In the genomic region with DNA sequence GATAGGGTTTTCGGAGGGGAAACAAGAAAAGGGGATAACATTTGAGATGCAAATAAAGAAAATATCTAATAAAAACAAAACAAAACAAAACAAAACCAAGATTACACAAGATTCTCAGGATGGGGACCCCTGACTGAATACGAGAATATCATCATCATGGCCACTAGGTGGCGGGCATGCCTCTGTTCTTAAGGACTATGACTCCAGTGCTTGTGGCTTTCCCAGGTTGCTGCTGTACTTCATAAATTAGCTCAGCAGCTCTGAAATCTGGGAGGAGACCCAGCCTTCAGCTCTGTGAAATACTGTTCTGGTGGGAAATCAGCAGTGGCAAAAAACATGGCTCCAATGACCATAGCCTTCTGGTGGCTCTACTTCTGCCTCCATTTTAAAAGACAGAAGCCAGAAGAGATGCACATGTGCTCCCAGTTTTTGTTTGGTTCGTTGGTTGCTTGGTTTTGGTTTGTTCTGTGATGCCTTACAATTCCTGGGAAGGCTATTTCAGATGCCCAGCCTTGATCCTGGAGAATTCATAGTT, we compare ENCODE assay signal across 8 mouse cellular contexts. TPM values are rescaled to one million over a fixed set of nuclear protein-coding genes. Genes with fewer than 3 reads are reported as not detected.
DNase-seq lines count a peak whose midpoint lies in the region; ATAC-seq and TF ChIP-seq lines count a peak whose summit lies in the region.

No protein-coding gene starts in this region.

- H3K9ac ChIP-seq in embryonic facial prominence, embryonic 14.5 days (ENCODE audit: low read depth, low read length), result no peak overlapping the region
- H3K9ac ChIP-seq in heart, embryonic 12.5 days, result no peak overlapping the region
- no peak overlapping the region for H3K9ac ChIP-seq in liver, adult 2 months (ENCODE audit: low read depth, low read length)

- no peaks in the 10 kb centered on the region for H3K9me3 ChIP-seq in embryonic facial prominence, embryonic 14.5 days (ENCODE audit: control insufficient read depth, low read length)
- no peaks in the 10 kb centered on the region for H3K9me3 ChIP-seq in heart, embryonic 12.5 days (replicated peaks)

- no peak overlapping the region for H3K27ac ChIP-seq in bone marrow, adult 2 months (ENCODE audit: control insufficient read depth, insufficient read depth, low read depth, low read length, poor library complexity)
- H3K27ac ChIP-seq in embryonic facial prominence, embryonic 14.5 days (replicated peaks; ENCODE audit: low read depth, low read length), result no peak overlapping the region
- no peak overlapping the region for H3K27ac ChIP-seq in heart, embryonic 12.5 days (ENCODE audit: poor library complexity, severe bottlenecking)
- H3K27ac ChIP-seq in liver, adult 2 months (replicated peaks; ENCODE audit: insufficient read depth, low read depth, low read length), result no peak overlapping the region

- H3K4me3 ChIP-seq in bone marrow, adult 2 months (replicated peaks; ENCODE audit: control insufficient read depth, low read depth, low read length), result no peak overlapping the region
- H3K4me3 ChIP-seq in embryonic facial prominence, embryonic 14.5 days (ENCODE audit: low read depth, low read length), result no peak overlapping the region
- H3K4me3 ChIP-seq in heart, embryonic 12.5 days, result no peak overlapping the region
- H3K4me3 ChIP-seq in liver, adult 2 months (ENCODE audit: insufficient read depth, low read depth, low read length), result no peak overlapping the region

- no peaks in the 10 kb centered on the region for H3K79me2 ChIP-seq in liver, adult 2 months (ENCODE audit: control insufficient read depth, insufficient read depth, low read length)

- peak; percentile 80; the same call in 1 of the 2 replicates for ATAC-seq in embryonic facial prominence, embryonic 14.5 days (ENCODE audit: low read depth)
- ATAC-seq in heart, embryonic 12.5 days (ENCODE audit: insufficient number of reproducible peaks, low FRiP score), result peak; percentile 49; the same call in 1 of the 2 replicates

- H3K4me1 ChIP-seq in bone marrow, adult 2 months (ENCODE audit: control insufficient read depth, insufficient read depth, low read length), result no peaks in the 10 kb centered on the region; the same call in 1 of the 2 replicates
- H3K4me1 ChIP-seq in embryonic facial prominence, embryonic 14.5 days (ENCODE audit: control insufficient read depth, insufficient read depth, low read length), result no peaks in the 10 kb centered on the region
- peaks cover 4% of the 10 kb centered on the region; the same call in 1 of the 2 replicates for H3K4me1 ChIP-seq in heart, embryonic 12.5 days (replicated peaks)
- H3K4me1 ChIP-seq in liver, adult 2 months (ENCODE audit: control insufficient read depth, insufficient read depth, low read length), result no peaks in the 10 kb centered on the region

- DNase-seq in CD4-positive, CD25-positive, alpha-beta regulatory T cell, adult 2 months (ENCODE audit: low read depth, low spot score), result peak; percentile 80
- DNase-seq in embryonic facial prominence, embryonic 14.5 days (ENCODE audit: low spot score), result peak; percentile 90
- peak; percentile 88 for DNase-seq in kidney, postnatal 10 days
- DNase-seq in liver, adult 2 months (ENCODE audit: extremely low read depth, low read depth, low spot score), result peak; percentile 42
- peak; percentile 54 to 65 for DNase-seq in natural killer cell, adult 2 months (ENCODE audit: low spot score in 2 of 2)
- peak; percentile 61 to 80 for DNase-seq in spleen, postnatal 4 days (ENCODE audit: low spot score in 2 of 2)

- H3K27me3 ChIP-seq in embryonic facial prominence, embryonic 14.5 days (replicated peaks; ENCODE audit: control insufficient read depth, insufficient read depth, low read length), result no peaks in the 10 kb centered on the region
- no peaks in the 10 kb centered on the region for H3K27me3 ChIP-seq in heart, embryonic 12.5 days (replicated peaks)
- H3K27me3 ChIP-seq in liver, adult 2 months (ENCODE audit: control insufficient read depth, insufficient read depth, low read length), result no peaks in the 10 kb centered on the region

- no peak overlapping the region for H3K4me2 ChIP-seq in embryonic facial prominence, embryonic 14.5 days (ENCODE audit: low read depth, low read length)
- H3K4me2 ChIP-seq in heart, embryonic 12.5 days, result no peak overlapping the region

- no peaks in the 10 kb centered on the region for H3K36me3 ChIP-seq in embryonic facial prominence, embryonic 14.5 days (ENCODE audit: control insufficient read depth, insufficient read depth, low read length)
- H3K36me3 ChIP-seq in heart, embryonic 12.5 days, result no peaks in the 10 kb centered on the region
- H3K36me3 ChIP-seq in liver, adult 2 months (ENCODE audit: control insufficient read depth, insufficient read depth, low read length), result no peaks in the 10 kb centered on the region

- whole genome bisulfite sequencing in bone marrow, adult 2 months, result 15% methylated on average over 4 of the region's 4 CpGs
- 16% methylated on average over 4 of the region's 4 CpGs for WGBS in embryonic facial prominence, embryonic 14.5 days
- 10% methylated on average over 4 of the region's 4 CpGs for WGBS in heart, embryonic 12.5 days
- WGBS in liver, adult 2 months, result 12% methylated on average over 4 of the region's 4 CpGs

- no peak for TF ChIP-seq POLR2A in bone marrow, adult 2 months (IDR thresholded peaks at IDR 0.05; ENCODE audit: borderline replicate concordance, control insufficient read depth, low read depth, low read length)
- TF ChIP-seq POLR2A in liver, adult 2 months (IDR thresholded peaks at IDR 0.05; ENCODE audit: extremely low read depth, insufficient read depth, low read length), result no peak

- TF ChIP-seq CTCF in bone marrow, adult 2 months (IDR thresholded peaks at IDR 0.05; ENCODE audit: control insufficient read depth, insufficient read depth, low read length), result peak; percentile 66
- peak; percentile 57; the same call in 1 of the 2 replicates for TF ChIP-seq CTCF in liver, adult 2 months (IDR thresholded peaks at IDR 0.05; ENCODE audit: low read depth, low read length)

RNA-seq across cellular contexts. Expression of a gene that starts 4.5 kb away (rescaled TPM):
- not detected in 2 replicates for polyA plus RNA-seq in bone marrow, adult 2 months (2011; ENCODE audit: insufficient read depth, insufficient read length, low replicate concordance, missing spikeins)
- polyA plus RNA-seq in embryonic facial prominence, embryonic 14.5 days (2014; fragmentation: Nextera tagmentation; extraction: Ambion mirVana), result not detected in 2 replicates
- polyA plus RNA-seq in heart, embryonic 12.5 days (2016; fragmentation: Nextera tagmentation; extraction: Ambion mirVana), result 0.26 TPM in 1 of 2 replicates, not detected in the other
- 0.28 TPM in 1 of 2 replicates, not detected in the other for total RNA-seq in liver, adult 2 months (2014; rRNA removed)
- 0.15 TPM in 1 of 2 replicates, not detected in the other for polyA plus RNA-seq in liver, adult 2 months (2012; rRNA removed)

RNA-seq across cellular contexts. Expression of a gene that starts 51.6 kb away (rescaled TPM):
- 42.2 and 91.9 TPM in 2 replicates for polyA plus RNA-seq in bone marrow, adult 2 months (2011; ENCODE audit: insufficient read depth, insufficient read length, low replicate concordance, missing spikeins)
- polyA plus RNA-seq in embryonic facial prominence, embryonic 14.5 days (2014; fragmentation: Nextera tagmentation; extraction: Ambion mirVana), result 24.2 and 34.9 TPM in 2 replicates
- polyA plus RNA-seq in heart, embryonic 12.5 days (2016; fragmentation: Nextera tagmentation; extraction: Ambion mirVana), result 6.1 and 7.6 TPM in 2 replicates
- total RNA-seq in liver, adult 2 months (2014; rRNA removed), result 6.7 and 11.2 TPM in 2 replicates
- polyA plus RNA-seq in liver, adult 2 months (2012; rRNA removed), result 4.7 and 5.1 TPM in 2 replicates
